Mouse (Mus musculus) cerebellum, adult 11-12 months (tissue): ENCODE measurements around the gene Tnxb.

Experiments
- DNase-seq: peaks from one replicate; pipeline ENCODE4 v3.0.0; 2022

Tnxb gene

DNA sequence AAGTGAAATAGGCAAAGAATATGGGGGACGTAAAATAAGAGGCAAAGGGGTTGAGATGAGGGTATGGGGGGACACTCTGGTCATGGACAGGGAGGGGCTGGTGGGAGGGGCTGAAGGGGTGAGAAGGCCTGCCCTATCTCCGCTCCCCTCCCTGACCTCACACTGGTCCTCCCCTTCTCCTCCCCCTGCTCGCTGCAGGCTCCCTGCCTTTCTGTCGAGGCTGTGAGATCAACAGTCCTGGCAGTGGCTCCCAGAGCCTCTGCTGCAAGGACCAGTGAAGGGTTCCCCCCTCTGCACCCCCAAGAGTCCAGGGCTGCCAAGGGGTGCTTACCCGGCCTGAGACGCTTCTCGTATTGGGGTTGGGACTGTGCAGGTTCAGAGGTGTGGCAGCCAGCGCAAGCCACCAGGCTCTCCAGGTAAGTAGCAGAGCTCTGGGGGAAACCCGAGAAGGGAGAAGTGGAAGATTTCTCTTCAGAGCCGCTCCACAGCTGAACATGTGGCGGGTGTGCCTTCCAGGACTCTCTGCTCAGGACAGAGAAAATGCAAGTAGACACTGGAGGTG is 10.0 kb upstream of the Tnxb start:
- no peak for DNase-seq

DNA sequence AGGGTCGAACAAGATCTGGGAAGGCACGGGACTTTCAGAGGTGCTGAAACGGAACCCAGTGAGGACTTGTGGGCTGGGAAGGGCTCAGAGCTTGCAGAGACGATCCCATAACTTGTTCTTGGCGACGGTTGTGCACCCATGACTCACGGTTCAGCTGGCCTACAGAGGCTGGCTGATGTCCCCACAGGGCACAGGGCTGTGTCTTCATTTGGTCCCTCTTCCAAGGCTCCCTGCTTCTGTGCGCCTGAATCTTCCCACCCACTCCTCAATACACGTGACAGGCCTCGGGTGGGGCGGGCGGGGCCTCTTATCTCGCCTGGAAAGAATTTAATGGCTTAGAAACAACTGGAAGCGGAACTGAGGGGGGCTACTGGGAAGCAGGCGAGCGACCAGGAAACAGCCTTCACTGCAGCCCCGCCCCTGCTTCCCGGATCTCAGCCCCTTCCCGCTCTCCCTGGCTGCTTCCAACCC is 9.2 kb upstream of the Tnxb start:
- DNase-seq, result no peak

DNA sequence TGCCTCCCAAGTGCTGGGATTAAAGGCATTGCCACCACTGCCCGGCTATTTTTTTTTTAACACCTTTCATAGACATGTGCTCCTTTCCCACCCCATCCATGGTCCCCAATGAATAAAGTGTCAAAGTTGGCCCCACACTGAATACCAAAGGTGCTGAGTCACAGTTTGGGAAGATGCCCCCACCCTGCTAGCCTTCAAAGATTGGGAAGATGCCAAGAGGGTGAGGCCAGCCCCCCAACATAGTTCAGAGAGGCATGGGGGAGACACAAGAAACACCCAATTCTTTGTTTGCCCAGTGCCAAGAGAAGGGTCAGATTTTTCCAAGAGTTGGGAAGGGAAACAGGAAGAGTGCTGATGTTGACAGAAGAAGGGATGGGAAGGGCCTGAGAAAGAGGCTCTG is 7.9 kb upstream of the Tnxb start:
- DNase-seq, result no peak

DNA sequence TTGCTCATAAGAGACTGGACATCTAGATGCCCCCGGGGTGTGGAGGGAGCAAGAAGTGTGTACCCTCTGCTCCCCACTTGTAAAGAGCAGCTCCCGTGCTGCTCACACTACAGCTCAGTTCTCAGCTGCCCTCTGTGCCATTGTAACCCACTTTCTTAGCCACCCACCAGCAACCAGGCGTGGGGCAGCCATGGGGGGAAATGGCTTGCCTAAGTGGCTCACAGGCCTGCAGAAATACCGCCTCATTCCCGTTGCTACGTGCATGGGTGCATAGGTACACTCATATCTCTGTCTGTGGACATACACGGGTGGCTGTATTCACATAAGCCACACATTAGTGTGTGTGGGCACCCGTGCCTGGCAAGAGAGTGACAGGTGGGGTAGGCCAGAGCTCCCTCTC is 7.4 kb upstream of the Tnxb start:
- no peak for DNase-seq

DNA sequence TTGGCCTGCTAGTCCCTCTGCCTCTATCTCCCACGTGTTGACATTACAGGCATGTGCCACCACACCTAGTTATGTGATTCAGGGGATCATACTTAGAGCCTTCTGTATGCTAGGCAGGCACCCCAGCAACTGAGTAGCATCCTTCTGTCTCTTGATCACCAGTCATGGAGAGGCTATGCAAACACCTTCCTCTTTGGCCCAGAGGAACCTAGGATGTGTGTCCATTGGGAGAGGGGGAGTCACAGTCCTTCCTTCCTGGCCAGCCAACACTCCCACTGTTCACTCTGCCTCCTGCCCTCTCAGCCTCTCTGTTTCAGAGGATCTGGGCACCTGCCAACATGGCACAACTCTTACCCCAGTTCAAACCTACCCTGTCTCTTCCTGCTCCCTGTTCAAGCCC is 6.8 kb upstream of the Tnxb start:
- no peak for DNase-seq

DNA sequence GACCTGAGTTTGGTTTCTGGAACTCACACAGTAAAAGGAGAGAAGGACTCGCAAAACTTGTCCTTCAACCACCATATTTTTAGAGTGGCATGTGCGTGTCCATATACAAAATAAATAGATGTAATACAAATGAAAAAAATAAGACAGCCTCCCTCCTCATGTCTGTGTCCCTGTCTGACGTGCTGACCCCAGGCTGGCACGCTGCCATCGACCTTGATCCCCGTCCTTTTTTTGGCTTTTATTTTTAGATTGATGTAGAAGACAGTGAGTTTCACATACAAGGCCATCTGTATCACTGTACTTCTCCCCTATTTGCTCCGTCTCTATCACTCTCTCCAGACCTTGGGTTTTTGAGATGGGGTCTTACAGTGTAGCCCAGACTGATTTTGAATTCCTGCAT is 5.9 kb upstream of the Tnxb start:
- no peak for DNase-seq

DNA sequence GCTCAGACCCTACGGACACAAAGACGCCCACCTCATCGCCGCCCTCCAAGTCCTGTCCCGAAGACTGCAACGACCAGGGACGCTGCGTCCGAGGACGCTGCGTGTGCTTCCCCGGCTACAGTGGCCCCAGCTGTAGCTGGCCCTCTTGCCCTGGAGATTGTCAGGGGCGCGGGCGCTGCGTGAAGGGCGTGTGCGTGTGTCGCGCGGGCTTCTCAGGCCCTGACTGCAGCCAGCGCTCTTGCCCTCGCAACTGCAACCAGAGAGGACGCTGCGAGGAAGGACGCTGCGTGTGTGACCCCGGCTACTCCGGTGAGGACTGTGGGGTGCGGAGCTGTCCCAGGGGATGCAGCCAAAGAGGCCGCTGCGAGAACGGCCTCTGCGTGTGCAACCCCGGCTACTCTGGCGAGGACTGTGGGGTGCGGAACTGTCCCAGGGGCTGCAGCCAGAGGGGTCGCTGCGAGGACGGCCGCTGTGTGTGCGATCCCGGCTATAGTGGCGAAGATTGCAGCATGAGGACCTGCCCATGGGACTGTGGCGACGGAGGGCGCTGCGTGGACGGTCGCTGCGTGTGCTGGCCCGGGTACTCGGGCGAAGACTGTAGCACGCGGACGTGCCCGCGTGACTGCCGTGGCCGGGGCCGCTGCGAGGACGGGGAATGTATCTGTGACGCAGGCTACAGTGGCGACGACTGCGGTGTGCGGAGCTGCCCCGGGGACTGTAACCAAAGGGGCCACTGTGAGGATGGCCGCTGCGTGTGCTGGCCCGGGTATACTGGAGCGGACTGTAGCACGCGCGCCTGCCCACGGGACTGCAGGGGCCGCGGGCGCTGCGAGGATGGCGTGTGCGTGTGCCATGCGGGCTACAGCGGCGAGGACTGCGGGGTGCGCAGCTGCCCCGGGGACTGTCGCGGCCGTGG is 1.1 kb downstream of the Tnxb start:
- DNase-seq, result no peak

DNA sequence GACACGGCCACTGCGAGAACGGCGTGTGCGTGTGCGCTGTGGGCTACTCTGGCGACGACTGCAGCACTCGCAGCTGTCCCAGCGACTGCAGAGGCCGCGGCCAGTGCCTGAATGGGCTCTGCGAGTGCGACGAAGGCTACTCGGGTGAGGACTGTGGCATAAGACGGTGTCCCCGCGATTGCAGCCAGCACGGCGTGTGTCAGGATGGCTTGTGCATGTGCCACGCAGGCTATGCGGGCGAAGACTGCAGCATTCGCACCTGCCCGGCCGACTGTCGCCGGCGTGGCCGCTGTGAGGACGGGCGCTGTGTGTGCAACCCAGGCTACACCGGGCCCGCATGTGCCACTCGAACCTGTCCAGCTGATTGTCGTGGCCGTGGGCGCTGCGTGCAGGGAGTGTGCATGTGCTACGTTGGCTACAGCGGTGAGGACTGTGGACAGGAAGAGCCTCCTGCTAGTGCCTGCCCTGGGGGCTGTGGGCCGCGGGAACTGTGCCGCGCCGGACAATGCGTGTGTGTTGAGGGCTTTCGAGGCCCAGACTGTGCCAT is 2.0 kb downstream of the Tnxb start:
- no peak for DNase-seq

DNA sequence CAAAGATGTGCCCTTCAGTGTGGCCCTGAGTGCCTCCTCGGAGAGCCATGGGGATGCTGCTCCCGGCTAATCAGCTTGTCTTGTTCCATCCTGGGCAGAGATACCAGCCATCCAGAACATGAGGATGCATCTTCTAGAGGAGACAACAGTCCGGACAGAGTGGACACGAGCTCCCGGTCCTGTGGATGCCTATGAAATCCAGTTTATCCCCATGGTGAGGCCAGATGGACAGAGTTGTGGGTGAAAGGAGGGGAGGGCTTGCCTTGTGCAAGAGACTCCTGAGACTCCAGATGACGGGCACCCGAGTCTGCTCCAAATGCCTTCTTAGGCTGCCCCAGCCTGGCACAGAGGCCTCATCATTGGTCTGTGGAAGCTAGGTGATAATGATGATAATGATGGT is 2.8 kb downstream of the Tnxb start:
- no peak for DNase-seq

DNA sequence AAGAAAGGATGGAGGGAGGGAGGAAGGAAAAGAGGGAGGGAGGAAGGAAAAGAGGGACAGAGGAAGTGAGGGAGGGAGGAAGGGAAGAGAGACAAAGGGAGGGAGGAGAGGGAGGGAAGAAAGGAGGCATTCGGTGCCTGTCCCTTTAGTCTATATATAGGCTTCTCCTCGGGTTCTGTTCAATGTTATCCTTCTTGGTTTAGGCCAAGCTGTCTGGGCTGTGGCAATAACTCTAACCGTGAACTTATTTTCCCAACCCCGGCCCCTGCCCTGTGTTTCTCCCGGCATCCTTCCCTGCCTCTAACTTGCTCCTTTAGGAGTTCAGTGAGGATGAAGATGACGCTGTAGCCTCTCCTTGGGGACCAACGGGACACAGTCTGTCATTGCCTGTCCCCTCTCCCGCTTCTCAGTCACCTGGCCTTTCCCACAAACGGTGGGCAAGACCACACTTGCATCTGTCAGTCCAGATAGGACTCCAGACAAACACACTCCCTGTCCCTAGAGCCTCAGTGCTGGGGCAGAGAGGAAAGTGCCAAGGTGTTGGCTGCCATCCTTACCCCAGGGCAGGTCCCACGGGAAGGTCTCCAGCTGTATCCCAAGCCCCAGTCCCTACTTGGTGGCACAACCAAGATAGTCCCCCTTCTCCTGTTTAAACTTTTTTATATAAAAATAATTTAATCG is 4.3 kb downstream of the Tnxb start:
- DNase-seq, result no peak

DNA sequence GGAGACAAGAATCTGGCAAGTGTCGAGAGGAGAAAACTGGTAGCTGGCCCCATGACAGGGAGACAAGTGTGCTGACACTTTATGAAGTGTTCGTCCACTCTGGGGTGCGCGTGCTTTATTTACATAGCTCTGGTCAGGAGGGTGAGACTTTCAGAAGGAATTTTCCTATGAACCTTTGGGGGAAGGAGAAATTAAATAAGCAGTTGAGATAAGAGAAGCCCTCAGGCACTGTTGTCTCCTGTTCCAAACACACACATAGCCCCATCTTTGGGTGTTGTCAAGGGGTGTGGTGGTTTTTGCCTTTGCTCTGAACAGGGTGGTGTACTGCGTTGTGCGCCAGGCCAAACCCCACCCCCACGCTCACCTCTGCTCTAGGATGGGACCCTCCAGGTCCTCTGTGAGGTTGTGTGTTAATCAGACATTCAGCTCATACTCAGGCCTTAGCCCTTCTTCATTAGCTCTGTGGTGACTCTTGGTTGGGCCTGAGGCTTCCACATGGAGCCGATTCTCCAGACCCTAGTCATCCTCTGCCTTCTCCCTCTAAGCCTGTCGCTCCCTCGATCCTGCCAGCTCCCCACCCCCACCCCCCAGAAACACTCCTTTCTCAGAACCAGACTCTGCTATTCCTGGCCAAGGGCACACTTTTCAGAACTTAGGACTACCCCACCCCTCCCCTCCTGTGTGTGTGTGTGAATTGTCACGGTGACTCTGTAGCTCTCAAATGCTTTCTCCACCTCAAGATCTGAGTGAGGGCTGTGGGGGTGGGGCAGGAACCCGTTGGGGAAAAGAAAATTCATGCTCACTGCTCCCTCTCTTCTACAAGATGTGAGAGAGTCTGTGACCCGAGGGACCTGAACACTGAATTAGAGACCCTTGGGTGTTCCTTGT is 5.1 kb downstream of the Tnxb start:
- DNase-seq, result no peak

DNA sequence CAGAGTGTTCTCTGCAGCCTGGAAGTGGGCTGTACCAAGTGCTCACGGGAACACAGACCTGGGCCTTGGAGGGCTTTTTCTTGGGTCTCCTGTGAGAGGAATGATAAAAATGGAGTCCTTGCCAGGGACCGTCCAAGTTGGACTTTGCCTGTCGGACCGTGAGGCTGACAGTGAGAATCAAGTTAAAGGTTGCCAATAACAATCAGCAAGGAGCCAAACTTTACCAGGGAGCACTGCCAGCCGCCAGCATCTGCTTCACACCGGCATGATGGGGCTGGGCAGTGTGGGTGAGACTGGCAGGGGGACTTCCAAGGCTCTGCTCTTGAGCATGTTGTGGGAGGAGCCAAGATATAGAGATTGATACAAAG is 5.7 kb downstream of the Tnxb start:
- DNase-seq, result no peak

DNA sequence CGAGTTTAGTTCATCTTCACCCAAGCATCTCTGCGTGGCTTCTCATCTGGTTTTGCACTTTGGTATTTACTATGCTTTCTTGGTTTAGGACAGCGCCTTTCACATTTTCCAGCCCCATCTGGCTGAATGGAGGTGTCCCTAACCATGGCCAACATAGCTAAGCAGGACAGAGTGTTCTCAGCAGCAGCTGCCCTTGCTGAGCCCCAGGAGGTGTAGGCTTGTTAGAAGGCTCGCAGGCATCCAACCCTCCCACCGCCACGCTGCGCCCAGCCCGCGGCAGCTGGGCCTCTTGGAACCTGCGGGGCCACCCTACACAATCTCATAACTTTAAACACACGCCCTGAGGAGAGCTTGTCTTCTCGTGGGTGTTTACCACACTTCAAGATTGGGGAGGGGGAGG is 6.3 kb downstream of the Tnxb start:
- no peak for DNase-seq

DNA sequence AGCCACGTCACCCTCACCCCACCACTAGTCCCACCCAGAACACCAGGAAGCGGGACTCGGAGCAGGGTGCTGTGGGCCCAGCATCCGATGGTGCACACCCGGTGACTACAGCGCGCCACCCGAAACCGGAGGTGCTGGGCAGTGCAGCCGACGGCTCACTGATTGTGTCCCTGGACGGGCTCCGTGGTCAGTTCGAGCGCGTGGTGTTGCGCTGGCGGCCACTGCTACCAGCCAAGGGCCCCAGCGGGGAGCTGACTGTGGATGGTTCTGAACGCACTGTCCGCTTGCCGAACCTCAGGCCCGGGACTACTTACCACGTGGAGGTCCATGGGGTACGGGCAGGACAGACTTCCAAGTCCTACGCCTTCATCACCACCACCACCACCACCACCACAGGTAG is 9.9 kb downstream of the Tnxb start:
- no peak for DNase-seq

DNA sequence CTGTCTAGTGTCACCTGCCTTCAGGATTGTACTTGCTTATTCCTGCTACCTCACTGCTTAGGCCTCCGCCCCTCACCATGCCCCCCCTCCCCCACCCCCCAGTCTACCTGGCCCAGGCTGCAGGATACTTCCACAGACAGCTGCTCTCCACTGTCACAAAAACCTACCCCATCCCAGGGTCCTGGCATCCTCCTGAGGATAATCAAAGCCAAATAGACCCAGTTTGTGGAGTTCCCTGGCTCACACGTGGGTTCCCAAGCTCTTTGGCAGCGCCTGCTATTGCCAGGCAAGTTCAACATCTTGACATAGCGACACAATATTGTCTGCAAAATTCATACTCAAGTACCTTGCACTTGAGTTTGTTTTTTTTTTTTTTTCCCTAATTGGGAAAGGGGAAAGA is 10.3 kb downstream of the Tnxb start:
- DNase-seq, result no peak

DNA sequence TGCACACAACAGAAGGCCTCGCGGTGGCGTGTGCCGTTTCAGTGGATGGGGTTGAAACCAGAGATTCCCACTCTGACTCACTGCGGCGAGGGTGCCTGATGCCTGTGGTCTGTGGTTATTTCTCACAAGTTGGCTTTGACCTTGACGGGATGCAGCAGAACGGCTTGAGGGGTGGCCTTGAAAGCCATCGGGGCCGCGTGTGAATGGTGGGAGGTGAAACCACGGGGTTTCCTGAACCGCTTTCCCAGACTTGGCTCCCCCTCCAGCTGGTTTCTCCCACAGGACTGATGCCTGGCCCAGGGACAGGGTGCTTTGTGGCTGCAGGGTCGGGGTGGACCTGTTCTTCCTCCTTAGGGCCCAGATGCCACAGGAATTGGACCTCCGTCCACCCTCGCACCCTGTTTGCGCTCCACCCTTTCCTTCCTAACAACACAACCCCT is 10.8 kb downstream of the Tnxb start:
- DNase-seq, result no peak

DNA sequence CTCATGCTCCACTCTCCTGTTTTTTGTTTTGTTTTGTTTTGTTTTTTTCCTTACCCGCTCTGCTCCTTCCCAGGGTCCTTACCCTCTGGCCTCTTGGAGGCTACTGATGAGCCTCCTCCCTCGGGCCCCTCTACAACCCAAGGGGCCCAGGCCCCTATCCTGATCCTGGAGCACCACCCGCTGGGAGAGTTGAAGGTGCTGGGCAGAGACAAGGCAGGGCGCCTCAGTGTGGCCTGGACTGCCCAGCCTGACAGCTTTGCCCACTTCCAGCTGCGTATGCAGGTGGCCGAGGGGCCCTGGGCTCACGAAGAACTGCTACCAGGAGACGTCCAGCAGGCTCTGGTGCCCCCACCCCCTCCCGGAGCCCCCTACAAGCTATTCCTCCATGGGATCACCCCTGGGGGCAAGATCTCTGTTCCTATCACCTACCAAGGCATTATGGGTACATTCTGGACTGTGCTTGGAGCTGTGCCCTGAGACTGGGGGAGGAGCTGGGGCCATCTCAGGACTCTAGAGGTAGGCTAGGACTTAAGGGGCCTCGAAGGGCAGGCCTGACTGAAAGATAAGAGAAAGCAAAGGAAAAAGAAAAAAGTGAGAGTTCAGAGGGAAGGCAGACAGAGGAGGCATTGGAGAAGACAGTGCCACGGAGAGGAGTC is 11.7 kb downstream of the Tnxb start:
- DNase-seq, result no peak

DNA sequence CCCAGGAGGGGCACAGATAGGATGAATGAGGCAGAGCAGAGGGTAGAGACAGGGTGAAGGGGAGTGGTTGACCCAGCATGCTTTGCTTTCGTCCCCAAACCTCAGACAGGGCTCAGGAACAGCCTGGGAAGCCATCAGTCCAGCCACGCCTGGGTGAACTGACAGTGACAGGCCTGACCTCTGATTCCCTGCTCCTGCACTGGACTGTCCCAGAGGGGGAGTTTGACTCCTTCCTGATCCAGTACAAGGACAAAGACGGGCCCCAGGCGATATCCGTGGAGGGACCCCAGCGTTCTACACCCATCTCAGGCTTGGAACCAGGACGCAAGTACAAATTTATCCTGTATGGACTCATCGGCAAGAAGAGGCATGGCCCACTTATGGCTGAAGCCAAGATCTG is 12.8 kb downstream of the Tnxb start:
- DNase-seq, result no peak

DNA sequence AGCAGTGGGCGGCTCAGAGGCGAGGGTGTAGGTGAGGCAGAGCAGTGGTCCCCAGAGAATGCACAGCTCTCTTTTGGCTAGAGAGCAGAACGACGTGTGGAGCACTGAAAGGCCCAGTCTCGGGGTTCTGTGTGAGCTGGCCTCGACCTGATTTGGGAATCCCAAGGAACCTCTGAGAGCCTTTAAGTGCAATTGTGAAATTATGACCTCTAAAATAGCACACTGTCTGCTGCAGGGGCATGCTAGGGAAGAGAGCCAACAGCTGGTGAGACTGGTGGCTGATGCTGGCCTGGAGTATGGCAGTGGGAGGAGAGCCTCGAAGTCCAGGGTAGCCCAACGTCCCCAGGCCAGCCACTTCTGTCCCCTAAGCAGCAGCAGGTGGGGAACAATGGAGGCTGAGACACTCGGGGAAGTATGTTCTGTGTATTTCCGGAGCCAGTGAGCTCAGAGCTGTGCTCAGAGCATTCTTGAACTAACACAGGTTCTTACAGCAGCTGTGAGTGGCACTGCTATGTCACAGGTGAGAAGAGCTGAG is 13.4 kb downstream of the Tnxb start:
- no peak for DNase-seq

DNA sequence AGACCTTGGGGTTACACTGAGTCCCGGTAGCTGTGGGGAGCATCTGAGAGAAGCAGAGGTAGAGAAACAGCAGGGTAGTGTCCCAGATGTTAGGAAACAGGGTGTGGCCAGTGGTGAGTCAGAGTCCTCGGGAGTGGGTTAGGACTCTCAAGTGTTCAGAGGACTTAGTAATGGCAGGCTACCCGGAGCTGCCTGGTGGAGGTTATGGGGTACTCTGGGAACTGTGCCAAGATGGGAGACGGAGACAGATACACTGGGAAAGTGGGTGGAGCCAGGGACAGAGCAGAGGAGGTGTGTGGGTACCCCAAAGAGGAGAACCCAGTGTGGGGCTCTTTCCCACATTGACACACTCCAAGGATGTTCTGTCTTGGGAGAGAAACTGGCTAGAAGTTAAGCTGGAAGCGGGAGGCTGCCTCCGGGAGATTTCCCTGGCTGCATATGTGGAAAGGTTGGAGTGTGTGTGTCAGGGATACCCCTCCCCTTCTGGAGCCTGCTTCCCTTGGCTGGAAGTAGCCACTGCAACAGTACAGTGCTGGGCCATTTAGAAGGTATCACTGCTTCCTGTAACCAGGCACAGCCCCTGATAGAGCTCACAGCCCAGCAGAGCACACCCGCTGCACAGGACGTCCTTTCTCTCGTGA is 14.0 kb downstream of the Tnxb start:
- no peak for DNase-seq
